Mouse (Mus musculus): ENCODE data around the gene Tnk1. TPM values are rescaled to one million over a fixed set of nuclear protein-coding genes. Genes with fewer than 3 reads are reported as not detected.

The Tnk1 gene
- polyA plus RNA-seq, 1 experiment from 2014 or later = 0.29 TPM

GRCm38 (mm10) chr11:69818365-69818764 lies 40.2 kb downstream of the Tnk1 start, which contains the start of gene Spem2:
Gene Spem2, minus strand, starts transcription at chr11:69818465.
- Histone ChIP-seq H3K4me3 (replicated peaks; ENCODE audit: low read length) (no peak within 1 kb of the TSS), H3K27me3 (replicated peaks; ENCODE audit: control insufficient read depth, insufficient read depth, low read length) (no peaks in the 10 kb centered on the region), H3K27ac (ENCODE audit: low read length) (no peak within 1 kb of the TSS), H3K36me3 (ENCODE audit: control insufficient read depth, insufficient read depth) (no peaks in the 10 kb centered on the region), H3K9ac (replicated peaks; ENCODE audit: low read depth, low read length) (no peak within 1 kb of the TSS), H3K4me1 (replicated peaks; ENCODE audit: control insufficient read depth, insufficient read depth, low read length) (no peaks in the 10 kb centered on the region), H3K9me3 (ENCODE audit: control insufficient read depth, low read length) (no peaks in the 10 kb centered on the region), H3K4me2 (ENCODE audit: low read length) (no peak within 1 kb of the TSS)
- whole genome bisulfite sequencing = 88% methylated on average over 2 of the region's 2 CpGs
- ATAC-seq = no peak

- no peak overlapping the region for H3K4me2 ChIP-seq (ENCODE audit: low read length)
- no peaks in the 10 kb centered on the region for H3K27me3 ChIP-seq (replicated peaks; ENCODE audit: control insufficient read depth, insufficient read depth, low read length)
- H3K4me3 ChIP-seq (replicated peaks; ENCODE audit: low read length) = no peak overlapping the region
- no peak for ATAC-seq
- no peak overlapping the region for H3K9ac ChIP-seq (replicated peaks; ENCODE audit: low read depth, low read length)
- H3K4me1 ChIP-seq (replicated peaks; ENCODE audit: control insufficient read depth, insufficient read depth, low read length) = no peaks in the 10 kb centered on the region
- no peak overlapping the region for H3K27ac ChIP-seq (ENCODE audit: low read length)
- 92% methylated on average over 12 of the region's 12 CpGs for WGBS
- H3K36me3 ChIP-seq (ENCODE audit: control insufficient read depth, insufficient read depth) = no peaks in the 10 kb centered on the region
- H3K9me3 ChIP-seq (ENCODE audit: control insufficient read depth, low read length) = no peaks in the 10 kb centered on the region
Observed at GRCm38 (mm10) chr11:69816520-69816919, 42.0 kb downstream of the Tnk1 start.

GRCm38 (mm10) chr11:69815155-69815554 lies 43.4 kb downstream of the Tnk1 start, which contains the start of gene Gm39566:
Gene Gm39566, minus strand, starts transcription at chr11:69815298.
- Histone ChIP-seq H3K9me3 (ENCODE audit: control insufficient read depth, low read length) (no peaks in the 10 kb centered on the region), H3K36me3 (ENCODE audit: control insufficient read depth, insufficient read depth) (no peaks in the 10 kb centered on the region), H3K9ac (replicated peaks; ENCODE audit: low read depth, low read length) (no peak within 1 kb of the TSS), H3K27ac (ENCODE audit: low read length) (no peak within 1 kb of the TSS), H3K4me3 (replicated peaks; ENCODE audit: low read length) (no peak within 1 kb of the TSS), H3K27me3 (replicated peaks; ENCODE audit: control insufficient read depth, insufficient read depth, low read length) (no peaks in the 10 kb centered on the region), H3K4me2 (ENCODE audit: low read length) (no peak within 1 kb of the TSS), H3K4me1 (replicated peaks; ENCODE audit: control insufficient read depth, insufficient read depth, low read length) (no peaks in the 10 kb centered on the region)
- no peak for ATAC-seq
- WGBS = 66% methylated on average over 10 of the region's 10 CpGs

- H3K27ac ChIP-seq (ENCODE audit: low read length) = no peak overlapping the region
- no peak overlapping the region for H3K4me3 ChIP-seq (replicated peaks; ENCODE audit: low read length)
- H3K9ac ChIP-seq (replicated peaks; ENCODE audit: low read depth, low read length) = no peak overlapping the region
- peaks cover 6% of the 10 kb centered on the region for H3K27me3 ChIP-seq (replicated peaks; ENCODE audit: control insufficient read depth, insufficient read depth, low read length)
- H3K36me3 ChIP-seq (ENCODE audit: control insufficient read depth, insufficient read depth) = no peaks in the 10 kb centered on the region
- no peaks in the 10 kb centered on the region for H3K4me1 ChIP-seq (replicated peaks; ENCODE audit: control insufficient read depth, insufficient read depth, low read length)
- ATAC-seq = no peak
- no peak overlapping the region for H3K4me2 ChIP-seq (ENCODE audit: low read length)
- no peaks in the 10 kb centered on the region for H3K9me3 ChIP-seq (ENCODE audit: control insufficient read depth, low read length)
Observed at GRCm38 (mm10) chr11:69810280-69810679, 48.2 kb downstream of the Tnk1 start.

GRCm38 (mm10) chr11:69807641-69808040 lies 50.9 kb downstream of the Tnk1 start:
- no peak for ATAC-seq
- no peak overlapping the region for H3K9ac ChIP-seq (replicated peaks; ENCODE audit: low read depth, low read length)
- H3K27me3 ChIP-seq (replicated peaks; ENCODE audit: control insufficient read depth, insufficient read depth, low read length) = peaks cover 19% of the 10 kb centered on the region
- H3K4me2 ChIP-seq (ENCODE audit: low read length) = no peak overlapping the region
- peaks cover 24% of the 10 kb centered on the region for H3K4me1 ChIP-seq (replicated peaks; ENCODE audit: control insufficient read depth, insufficient read depth, low read length)
- H3K4me3 ChIP-seq (replicated peaks; ENCODE audit: low read length) = no peak overlapping the region
- H3K36me3 ChIP-seq (ENCODE audit: control insufficient read depth, insufficient read depth) = no peaks in the 10 kb centered on the region
- no peaks in the 10 kb centered on the region for H3K9me3 ChIP-seq (ENCODE audit: control insufficient read depth, low read length)
- WGBS = 85% methylated on average over 2 of the region's 2 CpGs
- no peak overlapping the region for H3K27ac ChIP-seq (ENCODE audit: low read length)

- 81% methylated on average over 4 of the region's 4 CpGs for WGBS
- H3K27ac ChIP-seq (ENCODE audit: low read length) = no peak overlapping the region
- H3K4me1 ChIP-seq (replicated peaks; ENCODE audit: control insufficient read depth, insufficient read depth, low read length) = peaks cover 36% of the 10 kb centered on the region
- H3K4me3 ChIP-seq (replicated peaks; ENCODE audit: low read length) = no peak overlapping the region
- no peak for ATAC-seq
- no peaks in the 10 kb centered on the region for H3K9me3 ChIP-seq (ENCODE audit: control insufficient read depth, low read length)
- no peak overlapping the region for H3K9ac ChIP-seq (replicated peaks; ENCODE audit: low read depth, low read length)
- no peak overlapping the region for H3K4me2 ChIP-seq (ENCODE audit: low read length)
- H3K36me3 ChIP-seq (ENCODE audit: control insufficient read depth, insufficient read depth) = no peaks in the 10 kb centered on the region
- peaks cover 19% of the 10 kb centered on the region for H3K27me3 ChIP-seq (replicated peaks; ENCODE audit: control insufficient read depth, insufficient read depth, low read length)
Observed at GRCm38 (mm10) chr11:69806378-69806777, 52.2 kb downstream of the Tnk1 start.

- Histone ChIP-seq H3K36me3 (ENCODE audit: control insufficient read depth, insufficient read depth) (no peaks in the 10 kb centered on the region), H3K27ac (ENCODE audit: low read length) (no peak within 1 kb of the TSS), H3K4me2 (ENCODE audit: low read length) (peak within 1 kb of the TSS; percentile 83), H3K4me1 (replicated peaks; ENCODE audit: control insufficient read depth, insufficient read depth, low read length) (peaks cover 39% of the 10 kb centered on the region), H3K9ac (replicated peaks; ENCODE audit: low read depth, low read length) (no peak within 1 kb of the TSS), H3K9me3 (ENCODE audit: control insufficient read depth, low read length) (no peaks in the 10 kb centered on the region), H3K27me3 (replicated peaks; ENCODE audit: control insufficient read depth, insufficient read depth, low read length) (peaks cover 19% of the 10 kb centered on the region), H3K4me3 (replicated peaks; ENCODE audit: low read length) (no peak within 1 kb of the TSS)
- WGBS = 7% methylated on average over 29 of the region's 29 CpGs
- no peak for ATAC-seq
Observed at GRCm38 (mm10) chr11:69804972-69805909, 53.3 kb downstream of the Tnk1 start, which contains the start of gene Tmem102. Gene Tmem102, minus strand, starts transcription at chr11:69805624.

- Histone ChIP-seq H3K36me3 (ENCODE audit: control insufficient read depth, insufficient read depth) (no peaks in the 10 kb centered on the region), H3K4me2 (ENCODE audit: low read length) (peak overlapping the region; percentile 83), H3K27ac (ENCODE audit: low read length) (no peak overlapping the region), H3K4me1 (replicated peaks; ENCODE audit: control insufficient read depth, insufficient read depth, low read length) (peaks cover 42% of the 10 kb centered on the region), H3K4me3 (replicated peaks; ENCODE audit: low read length) (no peak overlapping the region), H3K27me3 (replicated peaks; ENCODE audit: control insufficient read depth, insufficient read depth, low read length) (peaks cover 19% of the 10 kb centered on the region), H3K9ac (replicated peaks; ENCODE audit: low read depth, low read length) (no peak overlapping the region), H3K9me3 (ENCODE audit: control insufficient read depth, low read length) (no peaks in the 10 kb centered on the region)
- ATAC-seq = no peak
- 7% methylated on average over 12 of the region's 12 CpGs for WGBS
Observed at GRCm38 (mm10) chr11:69804652-69804940, 53.9 kb downstream of the Tnk1 start.

GRCm38 (mm10) chr11:69803786-69804651 lies 54.5 kb downstream of the Tnk1 start:
- Histone ChIP-seq H3K36me3 (ENCODE audit: control insufficient read depth, insufficient read depth) (no peaks in the 10 kb centered on the region), H3K4me1 (replicated peaks; ENCODE audit: control insufficient read depth, insufficient read depth, low read length) (peaks cover 48% of the 10 kb centered on the region), H3K9me3 (ENCODE audit: control insufficient read depth, low read length) (no peaks in the 10 kb centered on the region), H3K27me3 (replicated peaks; ENCODE audit: control insufficient read depth, insufficient read depth, low read length) (peaks cover 19% of the 10 kb centered on the region), H3K9ac (replicated peaks; ENCODE audit: low read depth, low read length) (peak overlapping the region; percentile 74), H3K4me3 (replicated peaks; ENCODE audit: low read length) (peak overlapping the region; percentile 76), H3K27ac (ENCODE audit: low read length) (no peak overlapping the region), H3K4me2 (ENCODE audit: low read length) (peak overlapping the region; percentile 83)
- 1% methylated on average over 60 of the region's 60 CpGs for WGBS
- ATAC-seq = peak; percentile 37

Measured in forebrain, embryonic 16.5 days (tissue).